Mouse (Mus musculus): ENCODE data around the gene Bgn.

Bgn gene

DNA sequence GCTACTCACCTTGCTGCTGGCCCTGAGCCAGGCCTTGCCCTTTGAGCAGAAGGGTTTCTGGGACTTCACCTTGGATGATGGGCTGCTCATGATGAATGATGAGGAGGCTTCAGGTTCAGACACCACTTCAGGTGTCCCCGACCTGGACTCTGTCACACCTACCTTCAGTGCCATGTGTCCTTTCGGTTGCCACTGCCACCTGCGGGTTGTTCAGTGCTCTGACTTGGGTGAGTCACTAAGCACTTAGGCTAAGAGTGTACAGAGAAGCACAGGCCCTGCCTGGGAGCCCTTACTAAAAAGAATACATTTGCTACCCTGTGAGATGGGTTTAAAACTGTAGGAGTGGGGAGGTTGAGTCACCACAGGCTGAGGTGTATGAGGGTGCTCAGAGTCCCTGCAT is 7.4 kb downstream of the Bgn start:
- no peak for DNase-seq

DNA sequence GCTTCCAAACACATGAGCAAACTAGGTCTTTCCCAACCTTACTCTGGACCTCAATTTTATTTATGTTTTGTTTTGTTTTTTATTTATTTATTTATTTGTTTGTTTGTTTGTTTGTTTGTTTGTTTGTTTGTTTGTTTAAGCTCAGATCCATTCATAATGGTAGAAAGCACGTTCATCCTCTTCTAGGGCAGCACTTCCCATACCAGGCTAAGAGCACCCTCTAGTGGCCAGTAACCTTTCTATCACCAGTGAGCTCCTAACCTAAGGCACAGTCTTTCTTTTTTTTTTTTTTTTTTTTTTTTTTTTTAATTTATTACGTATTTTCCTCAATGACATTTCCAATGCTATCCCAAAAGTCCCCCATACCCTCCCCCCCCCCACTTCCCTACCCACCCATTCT is 10.2 kb downstream of the Bgn start:
- peak in 1 of 2 experiments; percentile 14 for DNase-seq

DNA sequence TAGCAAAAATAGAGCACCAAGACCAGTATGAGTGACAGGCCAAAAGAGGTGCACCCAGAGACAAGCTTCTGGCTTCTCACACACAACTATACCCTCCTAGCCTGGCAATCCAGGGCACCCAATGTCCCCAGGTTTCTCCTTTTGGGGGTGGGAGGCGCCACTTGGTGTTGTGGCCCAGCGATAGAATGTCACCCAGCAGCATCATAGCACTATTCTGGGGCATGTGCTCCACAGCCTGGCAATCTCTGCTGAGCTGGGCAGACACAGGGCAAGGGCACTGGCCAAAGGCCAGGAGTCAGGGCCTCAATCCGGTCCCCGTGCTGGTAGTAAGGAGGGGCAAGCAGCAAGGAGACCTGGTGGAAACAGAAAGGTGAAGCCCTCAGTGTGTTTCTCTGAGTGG is 13.3 kb downstream of the Bgn start:
- DNase-seq, result no peak

DNA sequence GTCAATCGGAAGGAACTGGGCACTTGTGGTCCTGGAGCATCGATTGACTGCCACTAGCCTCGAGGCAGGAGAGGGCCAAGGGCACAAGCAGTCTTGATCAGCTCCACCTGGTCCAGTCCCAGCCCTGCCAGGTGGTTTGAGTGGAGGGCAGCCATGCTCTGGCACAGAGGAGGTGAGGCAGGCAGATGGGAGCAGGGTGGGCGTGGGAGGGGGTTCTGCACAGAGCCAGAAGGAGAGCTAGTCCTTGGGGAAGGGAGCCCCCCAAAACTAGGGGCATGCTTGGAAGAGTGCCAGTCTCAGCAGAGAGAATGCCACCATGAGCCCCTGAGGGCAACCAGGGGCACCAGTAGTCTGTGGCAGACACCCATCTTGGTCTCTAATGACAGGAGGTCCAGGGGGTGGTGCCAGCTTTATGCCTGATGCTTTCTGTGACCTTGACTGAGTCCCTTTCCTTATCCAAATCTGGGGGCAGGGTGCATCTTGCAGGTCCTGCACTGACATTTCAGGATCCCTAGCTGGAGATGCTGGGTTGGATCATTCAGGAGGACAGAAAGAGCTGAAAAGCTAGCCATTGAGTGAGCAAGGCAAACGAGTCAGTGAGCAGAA is 21.8 kb downstream of the Bgn start:
- no peak for DNase-seq

DNA sequence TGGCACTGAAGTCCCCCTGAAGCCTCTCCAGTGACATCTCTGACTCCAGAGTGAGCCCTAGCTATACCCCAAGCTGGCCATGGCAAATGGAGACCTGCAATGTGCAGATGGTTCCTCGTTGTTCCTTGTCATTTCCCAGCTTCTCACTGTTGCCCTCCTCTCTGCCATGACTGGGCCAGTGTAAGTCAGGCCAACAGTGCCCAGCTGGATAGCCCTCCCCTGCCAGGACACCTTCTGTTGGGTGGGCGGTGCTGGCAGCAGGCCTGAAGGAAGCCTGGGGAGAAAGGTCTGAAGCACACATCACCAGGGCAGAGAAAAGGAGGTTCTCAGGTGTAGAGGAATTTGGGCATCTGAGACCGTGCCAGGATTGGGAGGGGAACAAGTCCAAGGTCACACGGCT is 23.2 kb downstream of the Bgn start:
- no peak for DNase-seq

DNA sequence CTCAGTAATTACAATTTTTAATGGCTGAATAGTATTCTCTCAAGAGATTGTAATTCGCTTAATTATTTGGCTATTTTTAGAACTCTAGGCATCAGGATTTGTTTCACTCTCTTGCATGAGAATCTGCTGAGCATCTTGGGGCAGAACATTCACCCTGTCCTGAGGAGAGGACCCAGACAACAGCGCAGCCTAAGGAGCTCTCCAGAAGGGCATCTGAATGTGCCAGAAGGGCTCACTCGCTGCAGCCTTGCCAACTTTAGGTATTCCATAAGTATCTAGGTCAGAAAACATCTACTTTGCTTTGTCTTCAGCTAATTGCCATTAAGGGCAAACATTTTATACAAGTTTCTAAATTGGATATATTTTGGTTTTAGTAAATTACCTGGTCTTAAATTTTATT is 25.8 kb downstream of the Bgn start:
- no peak for DNase-seq

DNA sequence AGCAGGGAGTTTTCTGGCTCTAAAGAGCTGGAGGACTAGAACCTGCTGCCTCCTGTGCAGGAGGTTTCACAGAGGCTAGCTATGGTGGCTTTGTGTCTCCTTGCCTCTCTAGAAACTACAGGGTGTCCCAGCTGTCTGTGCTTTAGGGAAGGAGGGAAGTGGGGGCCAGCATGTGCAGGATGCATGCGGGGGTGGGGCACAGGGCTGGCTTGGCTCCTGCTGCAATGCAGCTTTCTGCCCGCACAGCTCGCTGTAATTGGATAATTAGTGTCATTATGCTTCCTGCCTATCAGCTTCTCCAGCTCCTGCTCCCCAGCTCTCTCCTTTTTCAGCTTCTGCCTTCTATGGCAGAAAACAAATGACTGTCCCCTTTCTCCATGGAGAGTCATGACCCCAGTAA is 29.5 kb downstream of the Bgn start:
- DNase-seq, result no peak

DNA sequence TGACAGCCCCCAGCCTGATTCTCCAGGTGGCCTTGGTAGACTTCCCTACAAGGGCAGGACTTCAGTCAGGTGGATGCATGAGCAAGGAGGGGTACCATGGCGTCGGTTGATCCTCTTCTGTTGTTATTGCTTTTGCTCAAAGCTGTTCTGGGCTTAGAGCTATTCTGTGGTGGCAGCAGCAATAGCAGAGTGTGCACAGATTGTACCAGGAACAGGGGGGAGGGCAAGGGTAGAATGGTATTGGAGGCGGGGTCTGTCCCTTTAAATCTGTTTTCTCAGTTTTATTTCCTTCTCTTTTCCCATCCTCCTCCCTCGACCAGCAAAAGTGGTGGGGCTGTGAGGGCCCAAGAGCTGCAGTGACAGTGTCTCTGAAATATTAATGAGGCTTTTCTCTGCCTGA is 33.2 kb downstream of the Bgn start:
- DNase-seq, result no peak

DNA sequence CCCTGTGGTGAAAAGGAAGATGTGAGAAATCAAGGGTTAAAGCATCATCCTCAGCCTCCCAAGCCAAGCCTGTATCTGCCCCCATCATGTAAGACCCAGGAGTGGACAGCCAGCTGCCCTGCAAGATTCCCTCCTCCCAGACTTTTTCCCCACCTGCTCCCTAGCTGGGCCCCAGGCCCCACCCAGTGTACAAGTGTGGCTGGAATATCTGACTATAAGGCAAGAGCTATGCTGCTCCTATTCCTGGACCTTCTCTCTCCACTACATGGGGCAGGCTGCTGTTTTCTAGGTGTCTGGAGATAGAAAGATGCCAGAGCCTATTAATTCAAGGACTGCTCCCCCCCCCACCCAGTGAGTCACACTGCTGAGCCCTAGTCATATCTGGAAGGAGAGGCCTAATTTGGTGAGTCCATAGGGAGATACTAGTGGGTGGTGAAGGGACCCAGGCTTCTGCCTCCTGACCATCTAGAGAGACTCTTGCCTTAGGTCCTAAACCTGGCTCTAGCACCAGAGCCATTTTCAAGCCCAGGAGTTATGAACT is 33.7 kb downstream of the Bgn start:
- no peak for DNase-seq

DNA sequence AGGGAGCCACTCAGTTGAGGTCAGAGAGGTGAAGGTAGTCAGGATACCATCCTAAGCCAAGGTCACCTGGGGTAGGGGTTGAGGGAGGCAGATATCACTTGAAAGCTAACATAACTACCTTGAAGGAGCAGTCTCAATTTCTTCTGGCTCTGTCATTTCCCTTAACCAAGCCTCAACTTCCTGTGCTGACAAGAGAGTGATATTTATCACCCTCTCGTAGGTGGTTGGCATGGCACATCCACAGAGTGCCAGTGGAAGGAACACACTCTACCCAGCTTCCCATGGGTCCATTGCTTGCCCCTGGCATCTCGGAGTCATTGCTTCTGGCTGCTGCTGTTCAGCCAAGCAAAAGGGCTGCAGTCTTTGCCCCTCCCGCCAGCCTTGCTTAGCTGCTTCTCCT is 37.3 kb downstream of the Bgn start:
- no peak for DNase-seq

DNA sequence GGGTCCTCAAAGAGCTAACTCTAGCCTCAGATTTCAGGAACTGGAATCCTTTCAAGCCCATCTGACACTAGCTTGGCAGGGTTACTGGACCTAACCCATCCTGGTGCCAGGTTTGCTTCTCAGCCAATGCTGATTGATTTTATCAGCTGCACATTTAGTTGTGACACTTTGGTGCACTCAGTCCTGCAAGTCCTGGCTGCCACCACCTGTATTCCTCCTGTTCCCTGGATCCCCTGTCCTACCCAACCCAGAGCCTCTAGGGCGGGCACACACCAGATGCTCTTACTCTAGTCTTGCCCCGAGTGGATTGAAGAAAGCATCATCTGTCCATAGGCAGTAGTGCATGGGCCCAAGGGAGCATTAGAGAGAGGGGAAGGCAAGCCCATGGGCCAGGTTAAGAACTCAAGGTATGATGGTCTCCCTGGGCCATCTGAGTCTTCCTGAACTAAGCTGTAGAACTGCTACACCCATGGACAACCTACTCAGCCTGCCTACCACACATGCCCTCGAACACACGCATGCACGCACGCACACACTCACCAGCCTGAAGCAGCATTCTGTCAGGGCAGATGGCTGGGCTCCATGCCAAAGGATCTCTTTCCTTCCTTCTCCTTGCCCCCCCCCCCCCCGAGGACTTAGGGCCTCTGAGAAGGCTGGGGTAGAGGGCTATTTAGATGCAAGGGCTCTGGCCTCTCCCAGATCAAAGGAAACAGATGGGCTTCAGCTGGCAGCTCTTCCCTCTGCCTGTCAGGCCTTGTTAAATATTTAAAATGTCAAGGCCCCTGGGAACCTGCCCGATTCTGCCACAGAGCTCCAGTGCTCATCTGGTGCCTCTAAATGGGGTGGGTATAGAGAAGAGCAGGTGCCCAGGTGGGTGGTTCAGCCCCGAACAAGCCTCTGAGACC is 41.2 kb downstream of the Bgn start:
- DNase-seq, result no peak

DNA sequence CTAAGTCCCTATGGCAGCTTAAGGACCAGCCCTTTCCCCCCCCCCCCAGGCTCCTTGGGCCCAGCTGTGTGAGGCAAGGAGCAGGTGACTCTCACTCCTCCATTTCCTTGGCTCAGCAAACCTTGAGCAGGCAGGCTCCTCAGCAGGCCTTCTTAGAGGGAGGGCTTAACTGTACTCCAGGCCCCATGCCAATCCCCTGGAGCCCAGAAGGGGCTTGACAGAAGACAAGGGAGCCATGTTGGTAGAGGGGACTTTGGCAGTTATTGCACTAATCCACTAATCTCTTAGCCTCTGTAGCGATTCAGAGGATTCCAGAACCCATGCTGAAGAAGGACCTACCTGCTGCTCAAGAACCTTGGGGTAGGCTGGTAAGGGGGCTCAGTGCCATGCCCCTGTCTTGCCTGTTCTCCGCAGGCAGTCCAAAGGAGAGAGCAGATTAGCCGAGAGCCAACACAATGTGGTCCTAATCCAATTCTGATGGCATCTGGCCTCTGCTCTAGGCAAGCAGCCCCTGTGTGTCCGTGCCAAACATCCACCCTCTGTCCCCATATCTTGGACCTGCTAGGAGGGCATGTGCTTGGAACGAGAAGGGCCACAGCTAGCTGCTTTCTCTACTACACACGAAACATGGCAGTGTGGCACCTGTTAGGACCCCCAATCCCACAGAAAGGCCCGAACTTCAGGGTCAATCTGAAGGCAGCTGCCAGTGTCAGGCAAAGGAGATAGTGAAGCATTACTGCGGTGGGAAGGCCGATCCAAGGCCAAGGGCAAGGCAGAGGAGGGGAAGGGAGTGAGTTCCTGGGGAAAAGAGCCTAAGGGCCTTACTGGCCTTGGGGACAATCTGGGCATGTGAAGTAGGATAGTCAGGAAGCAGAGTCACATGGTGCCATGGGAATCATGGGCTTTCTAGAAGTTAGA is 42.1 kb downstream of the Bgn start:
- DNase-seq, result no peak

DNA sequence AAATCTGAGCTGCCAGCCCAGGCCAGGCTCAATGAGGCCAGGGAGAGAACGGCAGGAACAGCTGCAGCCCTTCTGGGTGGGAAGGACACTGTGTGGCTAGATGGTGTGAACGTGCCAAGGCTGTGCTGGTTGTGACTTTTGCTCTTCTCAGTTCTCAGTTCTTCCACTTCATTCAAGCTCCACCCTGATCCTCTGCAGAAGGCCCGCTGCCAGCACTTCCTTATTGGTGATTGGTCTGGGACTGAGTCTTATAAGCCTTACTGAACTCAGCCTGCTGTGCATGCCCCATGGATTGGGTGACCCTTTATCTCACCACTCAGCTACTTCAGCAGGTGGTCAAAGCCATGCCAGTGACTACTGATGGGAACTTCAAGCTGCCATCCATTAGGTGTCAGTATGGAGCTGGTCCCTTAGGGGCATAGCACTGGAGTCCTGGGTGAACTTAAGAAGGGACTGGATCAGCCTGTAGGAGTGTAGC is 43.0 kb downstream of the Bgn start:
- no peak for DNase-seq

DNA sequence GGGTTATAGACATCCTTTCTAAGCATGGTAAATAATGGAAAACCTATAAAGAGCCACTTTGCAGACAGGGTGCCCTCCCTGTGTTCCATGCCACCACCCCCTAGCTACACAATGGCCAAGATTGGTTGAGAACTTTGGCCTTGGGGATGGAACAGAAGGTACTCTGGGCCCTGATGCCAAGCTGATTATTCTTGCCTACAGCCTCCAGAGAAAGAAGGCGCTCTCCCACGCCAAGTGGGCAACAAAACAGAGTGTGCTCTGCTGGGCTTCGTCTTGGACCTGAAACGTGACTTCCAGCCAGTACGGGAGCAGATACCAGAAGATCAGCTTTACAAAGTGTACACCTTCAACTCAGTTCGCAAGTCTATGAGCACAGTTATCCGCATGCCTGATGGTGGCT is 54.5 kb downstream of the Bgn start:
- DNase-seq, result no peak

DNA sequence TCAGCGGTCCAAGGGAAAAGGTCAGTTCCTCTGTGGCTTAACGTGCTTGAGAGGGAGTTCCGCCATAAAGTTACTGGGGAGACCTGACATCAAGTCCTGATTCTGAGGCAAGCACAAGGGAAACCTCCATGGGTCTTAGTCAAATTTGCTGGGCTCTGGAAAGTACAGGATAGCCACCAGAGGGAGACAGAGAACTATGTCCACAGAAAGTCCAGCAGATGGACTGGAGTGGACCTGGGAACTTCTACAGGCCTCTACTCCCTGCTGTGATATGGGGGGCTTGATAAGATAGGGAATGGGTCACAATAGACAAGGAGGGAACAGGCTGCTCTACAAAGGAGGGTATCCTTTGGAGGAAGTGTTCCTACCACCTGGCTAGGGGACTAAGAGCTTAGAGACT is 59.9 kb downstream of the Bgn start:
- DNase-seq, result no peak
